Mouse (Mus musculus) left cerebral cortex, postnatal 36 days (tissue): ENCODE data around the gene Galnt18. TPM values are rescaled to one million over a fixed set of nuclear protein-coding genes. Genes with fewer than 3 reads are reported as not detected.
A peak's percentile ranks its signal among the peaks of the same experiment; 100 is the strongest.

Experiments used
- DNase-seq, 2 experiments: peaks; one replicate each; pipeline ENCODE4 v3.0.0; 2021 to 2022; ENCODE audit warnings: low spot score in 2 of 2, mixed read lengths in 1 of 2
- intact Hi-C: fragments of 180-260 bp; cut with DNase I; formaldehyde crosslinking; loops from one replicate; pipeline ENCODE4 v1.15.1; 2025
- total RNA-seq, 2 experiments: library from RNA; stranded (reverse); gene quantifications; 2 replicates each; pipeline ENCODE4 v1.2.3; 2021

The Galnt18 gene
- total RNA-seq, 2 experiments from 2014 or later = 38.4 to 48.3 TPM

DNA sequence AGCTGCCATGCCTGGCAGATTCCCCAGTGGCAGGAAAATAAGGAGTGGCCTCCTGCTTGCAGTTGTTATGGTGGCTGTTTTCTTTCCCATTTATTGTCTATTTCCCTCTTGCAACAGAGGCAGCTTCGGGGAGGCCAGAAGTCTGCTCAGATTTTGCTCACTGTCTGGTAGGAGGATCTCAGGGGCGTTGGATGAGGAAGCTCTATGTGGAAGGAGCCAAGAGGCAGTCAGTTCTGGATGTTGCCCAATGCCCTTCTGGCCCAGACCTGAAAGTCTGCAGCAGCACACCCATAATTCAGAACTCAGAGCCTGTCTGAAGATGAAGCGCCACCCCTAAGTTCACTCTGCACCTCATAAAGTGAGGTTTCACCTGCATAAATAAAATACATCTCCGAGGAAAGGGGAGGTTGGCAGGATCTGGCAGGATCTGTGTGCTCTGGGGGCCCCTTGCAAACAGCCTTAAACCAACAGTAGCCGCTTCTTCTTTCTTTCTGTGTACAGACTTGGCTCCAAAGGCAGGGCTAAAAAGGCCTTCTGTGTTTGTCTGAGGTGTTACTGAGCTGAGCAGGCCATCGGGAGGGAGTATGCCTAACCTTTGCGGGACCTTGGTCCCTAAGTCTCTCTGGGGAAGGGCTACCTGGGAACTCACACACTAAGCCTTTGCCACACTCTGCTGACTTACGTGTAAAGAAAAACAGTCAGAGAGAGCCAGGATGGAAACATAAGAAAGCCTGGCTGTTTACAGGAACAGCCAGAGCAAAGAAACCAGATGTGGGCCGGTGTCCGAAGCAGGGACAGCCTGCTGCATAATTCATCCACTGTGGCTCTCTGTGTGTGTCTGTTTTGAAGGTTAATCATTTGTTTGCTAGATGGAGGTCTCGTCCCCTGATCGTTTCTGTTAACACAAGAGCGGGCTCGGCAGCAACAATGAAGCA is 116.4 kb downstream of the Galnt18 start:
- DNase-seq = no peak
- intact Hi-C loops = no loop called here

DNA sequence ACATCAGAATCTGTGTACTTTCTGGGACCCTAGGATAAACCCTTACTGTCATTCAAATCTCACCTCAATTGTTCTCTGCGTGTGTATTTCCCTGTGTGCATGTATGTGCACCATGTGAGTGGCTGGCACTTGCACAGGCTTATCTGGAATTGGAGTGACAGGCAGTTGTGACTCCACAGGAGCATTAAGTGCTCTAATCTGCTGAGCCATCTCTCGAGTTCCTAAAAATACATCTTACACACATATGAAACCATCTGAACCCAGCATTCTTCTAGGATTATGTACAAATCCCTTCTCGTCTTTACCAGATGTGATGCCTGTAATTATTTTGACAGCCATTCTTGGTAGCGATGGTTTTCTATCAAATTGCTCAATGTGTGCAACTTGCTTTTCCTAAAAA is 121.2 kb downstream of the Galnt18 start:
- DNase-seq = no peak
- intact Hi-C loops = no loop called here

- intact Hi-C loops = no loop called here
Measured at GRCm38 (mm10) chr7:111655002-111655401, 124.8 kb downstream of the Galnt18 start.

GRCm38 (mm10) chr7:111654526-111654925 is 125.3 kb downstream of the Galnt18 start:
- intact Hi-C loops = no loop called here
- DNase-seq = no peak

More at GRCm38 (mm10) chr7:111655002-111655401, 124.8 kb downstream of the Galnt18 start:
- no peak for DNase-seq

- no peak for DNase-seq
- intact Hi-C loops = no loop called here
Measured at GRCm38 (mm10) chr7:111644362-111644761, 135.4 kb downstream of the Galnt18 start.

DNA sequence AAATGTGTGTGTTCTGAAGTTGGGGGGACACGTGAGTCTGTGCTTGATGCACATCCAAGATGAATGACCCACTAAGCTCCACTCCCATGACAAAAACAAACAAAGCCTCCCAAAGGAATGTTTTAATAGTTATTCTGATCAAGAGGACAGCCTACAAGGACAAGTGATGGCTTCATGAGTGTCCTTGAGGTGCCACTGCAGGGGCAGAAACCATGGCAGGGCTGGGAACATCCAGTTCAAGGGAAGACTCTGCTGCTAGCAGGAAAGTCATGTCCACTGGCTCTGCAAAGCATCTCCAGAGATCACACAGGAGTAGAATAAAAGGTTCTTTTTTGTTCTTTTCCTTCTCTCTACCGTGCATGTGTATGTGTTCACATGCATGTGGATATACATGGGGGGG is 140.9 kb downstream of the Galnt18 start:
- intact Hi-C loops = no loop called here
- DNase-seq = no peak

GRCm38 (mm10) chr7:111638465-111638864 is 141.3 kb downstream of the Galnt18 start:
- intact Hi-C loops = no loop called here
- DNase-seq = peak in 1 of 2 experiments; percentile 43

DNA sequence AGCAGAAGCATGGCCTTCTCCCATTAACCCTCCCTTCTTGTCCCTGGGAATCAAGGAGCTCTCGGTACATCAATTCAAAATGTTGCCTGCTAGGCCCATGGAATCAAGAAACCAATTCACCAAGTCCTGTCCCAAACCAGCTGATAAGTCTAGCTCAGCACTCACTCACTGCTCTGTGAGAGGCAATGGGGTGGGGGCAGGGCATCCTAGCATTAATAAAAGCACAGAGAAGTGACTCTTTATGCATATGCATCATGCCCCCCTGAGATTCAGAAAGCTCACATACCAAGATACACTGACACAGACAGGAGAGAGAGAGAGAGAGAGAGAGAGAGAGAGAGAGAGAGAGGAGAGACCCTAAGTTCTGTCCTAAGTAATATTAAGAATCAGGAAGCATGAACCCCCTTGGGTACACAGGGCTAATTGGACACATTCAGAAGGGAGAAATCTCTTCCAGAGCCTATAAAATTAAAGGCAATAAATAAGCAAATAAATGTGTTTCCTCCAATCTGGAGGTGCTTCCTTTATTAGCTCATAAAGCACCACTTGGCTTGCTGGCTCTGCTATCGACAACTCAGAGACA is 141.8 kb downstream of the Galnt18 start:
- no peak for DNase-seq
- intact Hi-C loops = no loop called here

DNA sequence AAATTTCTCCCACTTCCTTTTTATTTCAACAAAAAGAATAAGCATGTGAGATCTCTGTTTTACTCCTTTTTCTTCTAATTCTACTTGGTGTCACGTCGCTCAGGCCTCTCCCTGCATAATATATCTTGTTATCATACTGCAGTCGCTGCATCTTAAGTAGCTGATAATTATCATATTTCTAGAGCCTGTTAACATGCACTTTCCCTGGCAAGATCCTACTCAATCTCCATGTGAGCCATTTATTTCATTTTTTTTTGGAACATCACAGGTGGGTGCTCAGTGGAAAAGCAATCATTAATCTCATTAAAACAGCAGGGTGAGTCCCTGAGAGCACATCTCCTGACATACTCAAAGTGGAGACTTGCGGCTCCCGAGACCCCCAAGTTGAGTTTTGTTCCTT is 143.3 kb downstream of the Galnt18 start:
- DNase-seq = no peak
- intact Hi-C loops = no loop called here

GRCm38 (mm10) chr7:111631265-111631664 is 148.5 kb downstream of the Galnt18 start:
- intact Hi-C loops = no loop called here

GRCm38 (mm10) chr7:111626232-111626631 is 153.5 kb downstream of the Galnt18 start:
- intact Hi-C loops = no loop called here
- no peak for DNase-seq

More at GRCm38 (mm10) chr7:111631265-111631664, 148.5 kb downstream of the Galnt18 start:
- DNase-seq = no peak

DNA sequence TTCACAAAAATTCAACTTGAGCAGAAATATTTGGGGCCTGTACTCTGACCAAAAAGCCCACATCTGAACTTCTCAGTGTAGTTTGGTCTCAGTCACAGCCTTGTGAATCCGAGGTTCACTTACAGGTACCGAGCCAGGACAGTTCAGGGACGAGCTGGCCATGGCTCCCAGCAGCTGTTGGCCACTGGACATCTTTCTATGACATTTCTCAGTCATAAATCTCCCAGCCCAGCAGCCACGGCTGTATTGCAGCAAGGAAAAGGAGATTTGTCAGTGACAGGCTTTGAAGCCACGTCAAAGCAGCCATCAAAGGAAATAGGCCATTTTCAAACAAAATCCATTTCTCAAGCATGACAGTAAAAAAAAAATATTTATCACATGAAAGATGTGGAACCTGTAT is 154.0 kb downstream of the Galnt18 start:
- intact Hi-C loops = no loop called here
- DNase-seq = no peak

DNA sequence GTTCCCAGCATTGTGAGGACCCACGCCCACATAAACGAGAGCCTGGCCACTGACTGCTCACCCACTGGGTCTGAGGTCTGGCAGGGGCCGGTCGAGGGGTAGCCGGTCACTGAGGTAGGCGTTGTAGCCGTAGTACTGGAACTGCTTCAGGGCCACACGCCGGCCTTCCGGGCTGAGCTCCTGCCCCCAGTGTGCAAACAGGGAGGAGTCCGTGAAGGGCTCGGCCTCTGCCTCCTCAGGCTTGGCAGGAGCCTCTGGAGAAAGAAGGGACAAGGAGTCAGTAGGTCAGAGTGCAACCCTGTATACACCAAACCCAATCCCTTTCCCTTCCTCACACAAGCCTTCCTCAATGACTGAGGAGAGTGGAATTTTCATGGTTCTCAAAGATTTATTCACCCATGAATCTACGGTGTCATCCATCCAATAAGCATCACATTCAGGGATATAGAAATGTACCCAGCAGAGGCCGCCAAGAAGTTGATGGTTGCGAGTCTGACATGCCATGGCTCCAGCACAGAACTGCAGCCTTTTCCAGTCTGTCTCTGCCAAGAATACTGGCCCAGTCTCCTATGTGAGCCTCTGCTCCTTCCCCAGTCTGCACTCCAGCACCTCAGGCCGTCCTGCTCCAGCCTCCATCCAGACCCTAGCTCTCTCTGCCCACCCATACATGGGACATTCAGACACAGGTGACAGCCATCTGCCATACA is 163.4 kb downstream of the Galnt18 start:
- intact Hi-C loops = no loop called here
- no peak for DNase-seq

- DNase-seq = no peak
- intact Hi-C loops = no loop called here
Measured at GRCm38 (mm10) chr7:111614471-111614870, 165.3 kb downstream of the Galnt18 start.

DNA sequence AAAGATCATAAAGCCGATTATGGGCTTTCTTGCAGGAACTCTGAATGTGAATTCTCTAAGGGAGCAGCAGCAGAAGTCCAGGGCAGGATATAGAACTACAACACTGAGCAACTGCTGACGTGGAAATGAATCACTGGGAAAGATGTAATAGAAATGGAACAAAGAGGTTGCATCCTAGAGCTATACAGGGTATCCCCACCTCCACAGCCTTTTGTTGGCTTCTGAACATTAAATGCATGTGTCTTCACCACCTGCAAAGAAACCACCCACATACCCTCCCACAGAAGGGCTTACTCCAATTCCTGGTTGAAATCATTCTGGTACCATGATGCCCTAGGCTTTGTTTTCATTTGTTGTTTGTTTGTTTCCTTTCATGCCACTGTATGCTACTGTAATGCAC is 172.3 kb downstream of the Galnt18 start:
- peak in 1 of 2 experiments; percentile 23 for DNase-seq
- intact Hi-C loops = loop anchor here (10.0 kb wide), 1 partner anchor 167 kb away; the partner anchor contains the start of gene Galnt18

DNA sequence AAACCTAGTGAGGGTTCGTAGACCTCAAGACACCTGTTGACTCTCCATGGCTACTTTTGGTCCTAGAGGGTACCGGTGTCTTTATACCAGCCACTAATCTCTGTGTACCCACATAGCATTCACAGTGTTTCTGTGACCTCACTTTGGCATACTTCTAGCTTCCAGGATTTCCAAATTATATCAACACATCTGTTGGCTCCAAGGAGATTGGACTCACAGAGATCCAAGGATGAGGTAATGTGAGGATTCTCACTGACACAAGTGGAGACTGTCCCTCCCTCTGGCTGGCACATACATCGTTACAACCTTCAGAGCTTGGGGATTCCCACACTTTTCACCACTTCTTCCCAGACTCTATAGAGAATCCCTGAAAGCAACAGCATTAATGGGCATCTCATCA is 173.7 kb downstream of the Galnt18 start:
- intact Hi-C loops = loop anchor here (10.0 kb wide), 1 partner anchor 169 kb away; the partner anchor contains the start of gene Galnt18
- DNase-seq = no peak

DNA sequence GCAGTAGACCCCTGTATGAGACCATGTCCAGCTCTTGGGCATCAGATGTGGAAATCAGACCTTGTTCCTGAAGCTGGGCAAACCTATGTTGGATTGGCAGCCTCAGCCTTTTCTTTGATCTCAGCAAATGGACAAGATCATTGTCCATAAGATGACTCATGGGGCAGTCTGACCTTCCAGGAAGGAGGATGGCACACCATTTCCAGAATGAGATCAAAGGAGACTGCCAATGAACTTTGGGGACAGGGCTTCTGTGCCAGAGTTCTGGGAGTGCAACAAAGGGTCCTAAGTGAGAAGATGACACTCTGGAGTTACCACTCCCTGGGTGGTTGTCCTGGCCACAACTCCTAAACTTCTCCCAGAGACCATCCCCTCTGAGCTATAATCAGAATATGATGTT is 174.1 kb downstream of the Galnt18 start:
- intact Hi-C loops = loop anchor here (10.0 kb wide), 1 partner anchor 169 kb away; the partner anchor contains the start of gene Galnt18
- DNase-seq = no peak

GRCm38 (mm10) chr7:111604578-111605208 is 175.1 kb downstream of the Galnt18 start:
- intact Hi-C loops = loop anchor here (10.0 kb wide), 1 partner anchor 170 kb away; the partner anchor contains the start of gene Galnt18
- DNase-seq = no peak

DNA sequence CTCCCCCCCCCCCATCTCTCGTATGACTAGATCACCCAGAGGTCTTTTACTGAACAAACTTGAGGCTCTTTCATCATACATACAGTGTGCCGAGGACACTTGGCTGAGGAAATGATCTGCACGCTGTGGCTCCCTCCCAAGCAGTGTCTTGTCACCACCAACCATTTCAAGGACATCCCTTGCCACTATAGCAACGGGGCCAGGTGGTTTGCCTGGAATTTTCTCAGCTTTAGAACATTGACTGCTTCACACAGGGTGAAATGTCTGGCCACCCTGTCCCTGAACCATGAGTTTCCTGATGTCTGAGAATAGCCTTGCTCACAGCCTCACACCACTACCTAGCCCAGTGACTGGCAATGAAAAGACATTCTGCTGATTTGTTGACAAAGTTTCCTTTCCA is 176.6 kb downstream of the Galnt18 start:
- no peak for DNase-seq
- intact Hi-C loops = loop anchor here (10.0 kb wide), 1 partner anchor 172 kb away; the partner anchor contains the start of gene Galnt18
